Mouse (Mus musculus) forebrain, embryonic 14.5 days (tissue): Measurements from ENCODE around the gene Scrn1. TPM values are rescaled to one million over a fixed set of nuclear protein-coding genes. Genes with fewer than 3 reads are reported as not detected.
A peak's percentile ranks its signal among the peaks of the same experiment; 100 is the strongest.

Experiments
- ATAC-seq: fragments of 200-750 bp; cut with Nextera tagmentation; 2 replicates; pipeline ENCODE4 v1.8.0; 2017; ENCODE audit warnings: mild to moderate bottlenecking, moderate library complexity
- DNase-seq: peaks from one replicate; pipeline ENCODE4 v3.0.0-alpha.2; 2015; ENCODE audit warnings: low spot score
- H3K27ac ChIP-seq: fragments of 300-500 bp; sonication (generic); 2 replicates; pipeline ENCODE4 v1.5.1; 2014; ENCODE audit warnings: low read depth, mild to moderate bottlenecking, control low read depth, low read length, moderate library complexity
- H3K27me3 ChIP-seq: fragments of 300-500 bp; sonication (generic); replicated peaks from 2 replicates; pipeline ENCODE4 v1.6.1; 2014; ENCODE audit warnings: low read length, control low read depth, mixed read lengths; ENCODE audit not compliant: control insufficient read depth, insufficient read depth
- H3K36me3 ChIP-seq: fragments of 300-500 bp; sonication (generic); 2 replicates; pipeline ENCODE4 v1.6.1; 2014; ENCODE audit warnings: low read length, control low read depth; ENCODE audit not compliant: control insufficient read depth, insufficient read depth
- H3K4me1 ChIP-seq: fragments of 300-500 bp; sonication (generic); 2 replicates; pipeline ENCODE4 v1.6.1; 2014; ENCODE audit warnings: antibody characterized with exemption, low read length, control low read depth; ENCODE audit not compliant: control insufficient read depth, insufficient read depth
- H3K4me2 ChIP-seq: fragments of 300-500 bp; sonication (generic); 2 replicates; pipeline ENCODE4 v1.6.1; 2014; ENCODE audit warnings: mild to moderate bottlenecking, control low read depth, low read length
- H3K4me3 ChIP-seq: fragments of 300-500 bp; sonication (generic); 2 replicates; pipeline ENCODE4 v1.5.1; 2014; ENCODE audit warnings: low read depth, low read length, control low read depth
- H3K9ac ChIP-seq: fragments of 300-500 bp; sonication (generic); 2 replicates; pipeline ENCODE4 v1.6.1; 2014; ENCODE audit warnings: mild to moderate bottlenecking, low read length, control low read depth, moderate library complexity
- H3K9me3 ChIP-seq: fragments of 300-500 bp; sonication (generic); replicated peaks from 2 replicates; pipeline ENCODE4 v1.6.1; 2016; ENCODE audit warnings: low read length, control low read depth, mixed read lengths; ENCODE audit not compliant: control insufficient read depth
- WGBS: fragments of 180-500 bp; shearing (Covaris S2); extraction: QIAGEN DNeasy Blood & Tissue Kit; methylation state at CpG from one replicate; pipeline ENCODE4 v1.1.7; 2014; 5-methylcytosine and 5-hydroxymethylcytosine counted together
- polyA plus RNA-seq: library from polyadenylated mRNA; unstranded; fragments of >200 nt; fragmentation: Nextera tagmentation; extraction: Ambion mirVana; gene quantifications from 2 replicates; pipeline ENCODE4 v1.2.1, GENCODE M21; 2014

Scrn1 gene
- polyA plus RNA-seq, 1 experiment from 2014 or later, result 134 TPM

- Histone ChIP-seq H3K4me2 (peak within 1 kb of the TSS; percentile 78), H3K27me3 (no peaks in the 10 kb centered on the region), H3K9ac (peak within 1 kb of the TSS; percentile 88), H3K36me3 (no peaks in the 10 kb centered on the region), H3K4me3 (peak within 1 kb of the TSS; percentile 92), H3K27ac (peak within 1 kb of the TSS; percentile 64; the same call in 1 of the 2 replicates), H3K9me3 (no peaks in the 10 kb centered on the region), H3K4me1 (peaks cover 10% of the 10 kb centered on the region)
- ATAC-seq (peak; percentile 92), DNase-seq (peak; percentile 94)
- WGBS, result under 1% methylated on average over 49 of the region's 49 CpGs
These were observed 28.4 kb upstream of the Scrn1 start, which contains the start of gene Plekha8 for GRCm38 (mm10) chr6:54594469-54595329. Plekha8 (plus strand) TSS chr6:54595111.

- WGBS, result 57% methylated on average over 8 of the region's 8 CpGs
These were observed 27.6 kb upstream of the Scrn1 start for GRCm38 (mm10) chr6:54593766-54594468.

GRCm38 (mm10) chr6:54592938-54593535 is 26.7 kb upstream of the Scrn1 start:
- Histone ChIP-seq H3K4me2 (peak overlapping the region; percentile 73), H3K4me1 (peaks cover 10% of the 10 kb centered on the region), H3K9me3 (no peaks in the 10 kb centered on the region), H3K27me3 (no peaks in the 10 kb centered on the region), H3K27ac (peak overlapping the region; percentile 48; the same call in 1 of the 2 replicates), H3K9ac (peak overlapping the region; percentile 68), H3K4me3 (peak overlapping the region; percentile 50), H3K36me3 (no peaks in the 10 kb centered on the region)
- ATAC-seq (peak; percentile 89), DNase-seq (peak; percentile 96)
- under 1% methylated on average over 20 of the region's 20 CpGs for WGBS

More at GRCm38 (mm10) chr6:54593766-54594468, 27.6 kb upstream of the Scrn1 start:
- no peaks in the 10 kb centered on the region for H3K36me3 ChIP-seq
- peak overlapping the region; percentile 78 for H3K4me2 ChIP-seq
- H3K4me1 ChIP-seq, result peaks cover 10% of the 10 kb centered on the region
- ATAC-seq (no peak), DNase-seq (no peak)
- H3K9ac ChIP-seq, result no peak overlapping the region; the same call in 1 of the 2 replicates
- H3K27me3 ChIP-seq, result no peaks in the 10 kb centered on the region
- H3K4me3 ChIP-seq, result peak overlapping the region; percentile 50
- H3K9me3 ChIP-seq, result no peaks in the 10 kb centered on the region
- no peak overlapping the region for H3K27ac ChIP-seq

GRCm38 (mm10) chr6:54591778-54592177 is 25.5 kb upstream of the Scrn1 start:
- Histone ChIP-seq H3K9me3 (no peaks in the 10 kb centered on the region), H3K4me3 (no peak overlapping the region; the same call in 1 of the 2 replicates), H3K27ac (no peak overlapping the region), H3K27me3 (no peaks in the 10 kb centered on the region), H3K4me1 (peaks cover 8% of the 10 kb centered on the region), H3K36me3 (no peaks in the 10 kb centered on the region), H3K4me2 (peak overlapping the region; percentile 73), H3K9ac (0 out of 2 replicates have a peak overlapping the region, but pooled peaks have one; percentile 29)
- ATAC-seq, result no peak
- no peak for DNase-seq
- WGBS, result 34% methylated on average over 6 of the region's 6 CpGs

GRCm38 (mm10) chr6:54590691-54591090 is 24.4 kb upstream of the Scrn1 start:
- Histone ChIP-seq H3K4me2 (no peak overlapping the region), H3K36me3 (no peaks in the 10 kb centered on the region), H3K9me3 (no peaks in the 10 kb centered on the region), H3K4me3 (no peak overlapping the region), H3K4me1 (peaks cover 3% of the 10 kb centered on the region), H3K27me3 (no peaks in the 10 kb centered on the region), H3K9ac (no peak overlapping the region), H3K27ac (no peak overlapping the region)
- 88% methylated on average over 2 of the region's 2 CpGs for WGBS
- ATAC-seq, result no peak
- no peak for DNase-seq

GRCm38 (mm10) chr6:54588212-54588611 is 21.9 kb upstream of the Scrn1 start:
- Histone ChIP-seq H3K36me3 (no peaks in the 10 kb centered on the region), H3K9ac (no peak overlapping the region), H3K9me3 (no peaks in the 10 kb centered on the region), H3K27ac (no peak overlapping the region), H3K4me2 (no peak overlapping the region), H3K4me1 (peaks cover 3% of the 10 kb centered on the region), H3K4me3 (no peak overlapping the region), H3K27me3 (no peaks in the 10 kb centered on the region)
- DNase-seq, result no peak
- 28% methylated on average over 1 of the region's 1 CpGs for WGBS
- no peak for ATAC-seq

- Histone ChIP-seq H3K36me3 (no peaks in the 10 kb centered on the region), H3K9me3 (no peaks in the 10 kb centered on the region), H3K4me3 (no peak overlapping the region), H3K4me2 (no peak overlapping the region), H3K27me3 (no peaks in the 10 kb centered on the region), H3K27ac (no peak overlapping the region), H3K4me1 (peaks cover 3% of the 10 kb centered on the region), H3K9ac (no peak overlapping the region)
- WGBS, result 91% methylated on average over 4 of the region's 4 CpGs
- no peak for ATAC-seq
- no peak for DNase-seq
These were observed 21.4 kb upstream of the Scrn1 start for GRCm38 (mm10) chr6:54587683-54588082.

GRCm38 (mm10) chr6:54586911-54587310 is 20.6 kb upstream of the Scrn1 start:
- Histone ChIP-seq H3K27ac (no peak overlapping the region), H3K9ac (no peak overlapping the region), H3K27me3 (no peaks in the 10 kb centered on the region), H3K4me2 (no peak overlapping the region), H3K4me1 (peaks cover 3% of the 10 kb centered on the region), H3K9me3 (no peaks in the 10 kb centered on the region), H3K36me3 (no peaks in the 10 kb centered on the region), H3K4me3 (no peak overlapping the region)
- ATAC-seq (no peak), DNase-seq (no peak)
- WGBS, result 79% methylated on average over 8 of the region's 8 CpGs
